Mouse (Mus musculus): ENCODE measurements around the gene Jade2. TPM values are rescaled to one million over a fixed set of nuclear protein-coding genes. Genes with fewer than 3 reads are reported as not detected.

The Jade2 gene
- polyA plus RNA-seq, 1 experiment from 2014 or later, result 1.7 TPM

DNA sequence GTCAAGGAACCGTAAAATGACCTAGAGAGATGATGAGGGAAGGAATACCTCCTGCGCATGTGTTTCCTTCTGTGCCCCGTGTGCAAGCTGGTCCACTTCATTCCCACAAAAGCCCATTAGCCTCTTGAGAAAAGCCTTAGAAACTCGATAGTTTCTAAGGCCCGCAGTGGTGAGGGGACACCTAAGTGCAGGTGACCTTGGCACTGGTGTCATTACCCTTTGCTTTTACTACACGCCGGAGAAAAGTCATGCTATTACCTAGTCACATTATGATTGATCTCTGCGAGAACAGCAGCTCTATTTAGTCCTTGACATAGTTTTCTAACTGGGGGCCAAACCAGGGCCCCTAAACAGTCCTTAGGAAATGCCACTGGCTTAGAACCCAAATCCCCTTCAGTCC, 3.2 kb upstream of the Jade2 start:
- ATAC-seq, result no peak
- H3K4me1 ChIP-seq (replicated peaks; ENCODE audit: control insufficient read depth, insufficient read depth, low read length), result peaks cover 5% of the 10 kb centered on the region; the same call in 1 of the 2 replicates
- H3K9ac ChIP-seq (ENCODE audit: low read depth, low read length), result no peak overlapping the region
- 71% methylated on average over 8 of the region's 8 CpGs for WGBS
- H3K36me3 ChIP-seq (ENCODE audit: control insufficient read depth, insufficient read depth), result no peaks in the 10 kb centered on the region
- no peak overlapping the region for H3K4me2 ChIP-seq (replicated peaks; ENCODE audit: low read depth)
- H3K4me3 ChIP-seq (ENCODE audit: low read depth, low read length), result no peak overlapping the region
- H3K9me3 ChIP-seq (ENCODE audit: control insufficient read depth), result no peaks in the 10 kb centered on the region
- H3K27me3 ChIP-seq (replicated peaks; ENCODE audit: control insufficient read depth, insufficient read depth, low read length), result no peaks in the 10 kb centered on the region
- no peak for TF ChIP-seq CTCF (IDR thresholded peaks at IDR 0.05; ENCODE audit: low read depth)
- no peak overlapping the region for H3K27ac ChIP-seq (ENCODE audit: low read depth, low read length)

DNA sequence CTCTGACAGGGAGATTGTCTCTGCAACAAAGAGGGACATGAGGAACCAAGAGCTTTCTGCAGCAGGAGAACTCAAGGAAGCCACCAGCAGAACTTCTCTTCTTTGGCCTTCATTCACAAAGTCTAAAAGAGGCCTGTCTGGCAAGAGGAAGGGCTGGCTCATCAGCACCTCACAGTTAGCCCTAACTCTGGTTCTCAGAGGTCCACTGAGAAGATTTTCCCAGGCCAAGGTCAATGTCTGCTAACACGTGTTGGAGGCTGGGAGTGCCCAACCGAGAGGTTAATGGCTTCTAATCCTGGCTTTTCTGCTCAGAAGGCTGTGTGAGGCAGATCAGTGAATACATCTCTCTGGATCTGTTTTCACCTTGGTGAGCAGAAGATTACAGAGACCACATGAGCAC, 2.1 kb upstream of the Jade2 start:
- ATAC-seq, result no peak
- Histone ChIP-seq H3K4me1 (replicated peaks; ENCODE audit: control insufficient read depth, insufficient read depth, low read length) (peaks cover 5% of the 10 kb centered on the region; the same call in 1 of the 2 replicates), H3K9ac (ENCODE audit: low read depth, low read length) (no peak overlapping the region), H3K27me3 (replicated peaks; ENCODE audit: control insufficient read depth, insufficient read depth, low read length) (no peaks in the 10 kb centered on the region), H3K27ac (ENCODE audit: low read depth, low read length) (no peak overlapping the region), H3K36me3 (ENCODE audit: control insufficient read depth, insufficient read depth) (no peaks in the 10 kb centered on the region), H3K4me2 (replicated peaks; ENCODE audit: low read depth) (no peak overlapping the region), H3K4me3 (ENCODE audit: low read depth, low read length) (no peak overlapping the region), H3K9me3 (ENCODE audit: control insufficient read depth) (no peaks in the 10 kb centered on the region)
- no peak for TF ChIP-seq CTCF (IDR thresholded peaks at IDR 0.05; ENCODE audit: low read depth)
- 28% methylated on average over 2 of the region's 2 CpGs for WGBS

DNA sequence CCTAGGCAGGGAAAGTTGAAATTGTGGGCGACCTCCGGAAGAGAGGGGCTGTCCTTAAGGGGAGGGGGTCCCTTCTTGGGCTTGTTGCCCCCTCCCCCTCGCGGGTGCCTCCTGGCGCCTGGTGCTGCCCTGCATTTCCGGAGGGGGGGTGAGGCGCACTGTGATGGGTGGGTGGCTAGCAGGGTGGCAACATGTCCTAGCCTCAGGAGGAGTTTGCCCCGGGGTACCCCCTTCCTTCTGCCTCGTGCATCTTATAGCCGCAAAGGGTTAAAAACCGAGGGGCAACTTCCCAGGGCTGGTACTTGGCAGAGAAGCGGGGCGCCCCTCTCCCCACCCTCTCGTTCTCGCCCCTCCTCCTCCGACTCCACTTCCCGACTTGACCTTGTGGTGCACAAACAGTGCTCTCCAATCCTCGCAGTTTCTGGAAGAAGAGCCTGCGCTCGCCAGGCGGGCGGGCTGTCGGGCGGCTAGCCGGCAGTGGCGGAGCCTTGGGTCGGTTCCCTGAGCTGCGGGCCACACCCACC, 1.1 kb upstream of the Jade2 start:
- Histone ChIP-seq H3K4me3 (ENCODE audit: low read depth, low read length) (peak overlapping the region; percentile 84), H3K9me3 (ENCODE audit: control insufficient read depth) (no peaks in the 10 kb centered on the region), H3K36me3 (ENCODE audit: control insufficient read depth, insufficient read depth) (no peaks in the 10 kb centered on the region), H3K27ac (ENCODE audit: low read depth, low read length) (peak overlapping the region; percentile 96), H3K27me3 (replicated peaks; ENCODE audit: control insufficient read depth, insufficient read depth, low read length) (no peaks in the 10 kb centered on the region), H3K9ac (ENCODE audit: low read depth, low read length) (peak overlapping the region; percentile 81), H3K4me1 (replicated peaks; ENCODE audit: control insufficient read depth, insufficient read depth, low read length) (peaks cover 5% of the 10 kb centered on the region; the same call in 1 of the 2 replicates), H3K4me2 (replicated peaks; ENCODE audit: low read depth) (peak overlapping the region; percentile 97)
- TF ChIP-seq CTCF (IDR thresholded peaks at IDR 0.05; ENCODE audit: low read depth), result peak; percentile 36
- 2% methylated on average over 25 of the region's 28 CpGs for WGBS
- ATAC-seq, result peak; percentile 25

DNA sequence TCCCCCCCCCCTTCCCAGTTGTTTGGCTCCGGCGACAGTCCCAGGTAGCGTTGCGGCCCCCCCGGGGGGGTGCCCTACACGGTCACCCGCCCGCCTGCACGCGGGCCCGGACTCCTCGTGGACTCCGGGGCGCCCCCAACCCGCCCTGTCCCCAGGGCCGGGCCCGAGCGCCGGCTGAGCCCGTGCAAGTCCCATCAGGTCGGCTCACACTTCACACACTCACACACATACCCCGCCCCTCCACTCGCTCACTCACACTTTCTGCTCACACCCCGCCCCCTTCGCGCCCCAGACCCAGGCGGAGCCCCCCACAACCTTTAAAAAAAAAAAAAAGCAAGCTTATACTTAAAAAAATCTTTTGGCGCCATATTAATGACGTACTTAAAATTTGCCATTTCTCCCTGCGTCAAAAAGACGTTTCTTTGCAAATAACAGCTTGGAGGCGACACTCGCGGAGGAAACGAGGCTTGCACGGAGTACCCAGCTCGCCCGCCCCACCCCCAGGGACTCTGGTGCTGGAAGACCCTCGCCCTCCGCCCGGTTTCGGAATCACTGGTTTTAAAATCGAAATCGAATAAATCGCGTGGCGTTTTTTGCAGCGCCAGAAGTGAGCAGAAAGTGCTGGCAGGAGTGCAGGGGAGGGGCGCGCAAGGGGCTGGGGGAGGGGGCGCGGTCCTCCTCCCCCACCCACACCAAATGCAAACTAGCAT, 520 bp upstream of the Jade2 start:
- Histone ChIP-seq H3K27me3 (replicated peaks; ENCODE audit: control insufficient read depth, insufficient read depth, low read length) (no peaks in the 10 kb centered on the region), H3K4me2 (replicated peaks; ENCODE audit: low read depth) (peak overlapping the region; percentile 97), H3K4me3 (ENCODE audit: low read depth, low read length) (peak overlapping the region; percentile 84), H3K4me1 (replicated peaks; ENCODE audit: control insufficient read depth, insufficient read depth, low read length) (peaks cover 5% of the 10 kb centered on the region; the same call in 1 of the 2 replicates), H3K27ac (ENCODE audit: low read depth, low read length) (peak overlapping the region; percentile 96), H3K9me3 (ENCODE audit: control insufficient read depth) (no peaks in the 10 kb centered on the region), H3K9ac (ENCODE audit: low read depth, low read length) (peak overlapping the region; percentile 81), H3K36me3 (ENCODE audit: control insufficient read depth, insufficient read depth) (no peaks in the 10 kb centered on the region)
- peak; percentile 55 for ATAC-seq
- no peak for TF ChIP-seq CTCF (IDR thresholded peaks at IDR 0.05; ENCODE audit: low read depth)
- whole genome bisulfite sequencing, result under 1% methylated on average over 33 of the region's 52 CpGs

DNA sequence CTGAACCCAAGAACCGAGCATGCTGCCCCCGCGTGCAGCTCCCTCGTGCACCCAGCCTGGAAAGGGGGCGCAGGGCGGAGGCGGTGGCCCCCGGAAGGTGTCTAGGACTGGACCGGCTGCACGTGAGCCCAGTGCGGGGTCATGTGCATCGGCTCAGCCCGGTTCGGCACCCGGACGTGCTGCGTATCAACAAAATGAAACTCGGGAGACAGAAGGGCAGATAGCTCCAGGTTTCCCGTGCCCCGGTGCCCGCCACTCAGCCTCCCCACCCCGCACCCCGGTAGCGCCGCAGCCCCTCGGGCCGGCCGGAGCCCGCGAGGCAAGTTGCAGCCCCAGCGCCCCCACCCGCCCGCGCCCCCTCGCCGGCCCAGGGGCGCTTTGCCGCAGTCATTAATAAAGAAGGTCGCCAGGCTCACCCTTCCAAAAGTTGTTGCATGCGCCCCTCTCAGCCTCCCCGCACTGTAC, 805 bp downstream of the Jade2 start:
- H3K9me3 ChIP-seq (ENCODE audit: control insufficient read depth), result no peaks in the 10 kb centered on the region
- H3K9ac ChIP-seq (ENCODE audit: low read depth, low read length), result peak overlapping the region; percentile 81
- H3K27ac ChIP-seq (ENCODE audit: low read depth, low read length), result peak overlapping the region; percentile 96
- peak overlapping the region; percentile 97 for H3K4me2 ChIP-seq (replicated peaks; ENCODE audit: low read depth)
- H3K4me1 ChIP-seq (replicated peaks; ENCODE audit: control insufficient read depth, insufficient read depth, low read length), result peaks cover 5% of the 10 kb centered on the region; the same call in 1 of the 2 replicates
- no peaks in the 10 kb centered on the region for H3K36me3 ChIP-seq (ENCODE audit: control insufficient read depth, insufficient read depth)
- H3K4me3 ChIP-seq (ENCODE audit: low read depth, low read length), result peak overlapping the region; percentile 84
- H3K27me3 ChIP-seq (replicated peaks; ENCODE audit: control insufficient read depth, insufficient read depth, low read length), result no peaks in the 10 kb centered on the region
- ATAC-seq, result peak; percentile 26
- TF ChIP-seq CTCF (IDR thresholded peaks at IDR 0.05; ENCODE audit: low read depth), result no peak
- under 1% methylated on average over 40 of the region's 41 CpGs for WGBS

DNA sequence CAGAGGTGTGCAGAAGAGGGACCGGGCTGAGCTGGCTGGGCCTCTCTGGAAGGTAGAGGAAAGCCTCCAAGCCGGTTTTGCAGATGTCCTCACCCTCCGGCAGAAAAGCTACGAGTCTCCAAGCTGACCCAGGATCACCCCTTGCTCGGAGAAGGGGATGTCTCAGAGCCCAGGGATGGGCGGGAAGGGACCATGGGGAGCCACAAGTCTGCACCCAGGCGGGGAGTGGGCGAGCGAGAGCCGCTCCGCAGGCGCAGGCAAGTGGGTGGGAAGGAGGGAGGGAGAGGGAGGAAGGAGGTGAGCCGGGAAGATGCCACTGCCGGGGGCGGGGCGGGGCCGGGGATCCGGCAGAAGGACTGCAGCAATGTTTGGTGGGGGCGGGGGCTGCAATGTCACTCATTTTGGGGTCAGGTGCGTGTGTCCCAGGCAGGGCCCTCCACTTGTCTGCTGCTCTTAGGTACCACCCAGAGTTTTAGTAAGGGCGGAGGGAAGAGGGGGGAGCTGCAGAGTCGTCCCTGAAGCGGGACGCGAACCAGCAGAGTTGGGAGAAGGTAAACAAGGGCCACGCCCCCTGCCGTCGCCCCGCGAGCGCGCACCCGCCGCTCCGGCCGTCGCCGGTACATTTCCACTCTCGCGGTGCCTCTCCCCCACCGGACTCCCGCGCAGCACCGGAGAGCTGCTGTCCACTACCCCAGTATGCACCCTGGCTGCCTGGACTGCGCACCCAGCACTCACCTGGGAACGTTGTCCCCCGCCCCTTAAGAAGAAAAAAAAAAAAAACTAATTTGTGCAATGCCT, 1.4 kb downstream of the Jade2 start:
- peak; percentile 62 for ATAC-seq
- no peaks in the 10 kb centered on the region for H3K27me3 ChIP-seq (replicated peaks; ENCODE audit: control insufficient read depth, insufficient read depth, low read length)
- peak; percentile 49 for TF ChIP-seq CTCF (IDR thresholded peaks at IDR 0.05; ENCODE audit: low read depth)
- no peaks in the 10 kb centered on the region for H3K36me3 ChIP-seq (ENCODE audit: control insufficient read depth, insufficient read depth)
- H3K4me2 ChIP-seq (replicated peaks; ENCODE audit: low read depth), result peak overlapping the region; percentile 97
- H3K9ac ChIP-seq (ENCODE audit: low read depth, low read length), result peak overlapping the region; percentile 81
- H3K4me1 ChIP-seq (replicated peaks; ENCODE audit: control insufficient read depth, insufficient read depth, low read length), result peaks cover 5% of the 10 kb centered on the region; the same call in 1 of the 2 replicates
- H3K27ac ChIP-seq (ENCODE audit: low read depth, low read length), result peak overlapping the region; percentile 96
- no peaks in the 10 kb centered on the region for H3K9me3 ChIP-seq (ENCODE audit: control insufficient read depth)
- under 1% methylated on average over 47 of the region's 47 CpGs for whole genome bisulfite sequencing
- peak overlapping the region; percentile 84 for H3K4me3 ChIP-seq (ENCODE audit: low read depth, low read length)

All from intestine, postnatal 0 days (tissue).